Mouse (Mus musculus): ENCODE results near the gene Trim56.

Gene Trim56

GRCm38 (mm10) chr5:137108111-137108510 is 7.9 kb downstream of the Trim56 start:
- DNase-seq (ENCODE audit: low spot score in 2 of 2): no peak

GRCm38 (mm10) chr5:137107670-137108069 is 8.3 kb downstream of the Trim56 start:
- no peak for DNase-seq (ENCODE audit: low spot score in 2 of 2)

- DNase-seq (ENCODE audit: low spot score in 2 of 2): peak; percentile 59 to 70
Measured at GRCm38 (mm10) chr5:137107024-137107423, 9.0 kb downstream of the Trim56 start.

GRCm38 (mm10) chr5:137106434-137106833 is 9.6 kb downstream of the Trim56 start:
- no peak for DNase-seq (ENCODE audit: low spot score in 2 of 2)

- DNase-seq (ENCODE audit: low spot score in 2 of 2): no peak
Measured at GRCm38 (mm10) chr5:137103969-137104368, 12.0 kb downstream of the Trim56 start.

- peak; percentile 80 to 83 for DNase-seq (ENCODE audit: low spot score in 2 of 2)
Measured at GRCm38 (mm10) chr5:137102575-137103522, 13.2 kb downstream of the Trim56 start.

GRCm38 (mm10) chr5:137102078-137102477 is 13.9 kb downstream of the Trim56 start:
- DNase-seq (ENCODE audit: low spot score in 2 of 2): no peak

GRCm38 (mm10) chr5:137100660-137101059 is 15.3 kb downstream of the Trim56 start:
- DNase-seq (ENCODE audit: low spot score in 2 of 2): no peak

- DNase-seq (ENCODE audit: low spot score in 2 of 2): no peak
Measured at GRCm38 (mm10) chr5:137098418-137098817, 17.6 kb downstream of the Trim56 start.

- DNase-seq (ENCODE audit: low spot score in 2 of 2): peak in 1 of 2 experiments; percentile 61
Measured at GRCm38 (mm10) chr5:137096037-137096436, 20.0 kb downstream of the Trim56 start.

- DNase-seq (ENCODE audit: low spot score in 2 of 2): no peak
Measured at GRCm38 (mm10) chr5:137095135-137095534, 20.9 kb downstream of the Trim56 start.

- no peak for DNase-seq (ENCODE audit: low spot score in 2 of 2)
Measured at GRCm38 (mm10) chr5:137093720-137094119, 22.3 kb downstream of the Trim56 start.

GRCm38 (mm10) chr5:137091560-137091959 is 24.4 kb downstream of the Trim56 start:
- DNase-seq (ENCODE audit: low spot score in 2 of 2): no peak

GRCm38 (mm10) chr5:137090870-137091269 is 25.1 kb downstream of the Trim56 start:
- no peak for DNase-seq (ENCODE audit: low spot score in 2 of 2)

GRCm38 (mm10) chr5:137087410-137087809 is 28.6 kb downstream of the Trim56 start:
- no peak for DNase-seq (ENCODE audit: low spot score in 2 of 2)

GRCm38 (mm10) chr5:137085731-137086130 is 30.3 kb downstream of the Trim56 start:
- DNase-seq (ENCODE audit: low spot score in 2 of 2): no peak

GRCm38 (mm10) chr5:137085021-137085420 is 31.0 kb downstream of the Trim56 start:
- DNase-seq (ENCODE audit: low spot score in 2 of 2): no peak

- DNase-seq (ENCODE audit: low spot score in 2 of 2): no peak
Measured at GRCm38 (mm10) chr5:137083051-137083450, 33.0 kb downstream of the Trim56 start.

- no peak for DNase-seq (ENCODE audit: low spot score in 2 of 2)
Measured at GRCm38 (mm10) chr5:137079849-137080248, 36.2 kb downstream of the Trim56 start.

- no peak for DNase-seq (ENCODE audit: low spot score in 2 of 2)
Measured at GRCm38 (mm10) chr5:137078616-137079015, 37.4 kb downstream of the Trim56 start.

GRCm38 (mm10) chr5:137078041-137078440 is 38.0 kb downstream of the Trim56 start:
- DNase-seq (ENCODE audit: low spot score in 2 of 2): no peak

- DNase-seq (ENCODE audit: low spot score in 2 of 2): no peak
Measured at GRCm38 (mm10) chr5:137077187-137077586, 38.8 kb downstream of the Trim56 start.

- DNase-seq (ENCODE audit: low spot score in 2 of 2): peak in 1 of 2 experiments; percentile 30
Measured at GRCm38 (mm10) chr5:137076191-137076930, 39.6 kb downstream of the Trim56 start.
